Mouse (Mus musculus) adrenal gland, postnatal 10 days (tissue): Measurements from ENCODE around the gene Zfp384. TPM values are rescaled to one million over a fixed set of nuclear protein-coding genes. Genes with fewer than 3 reads are reported as not detected.

Source experiments
- DNase-seq: peaks from one replicate; pipeline ENCODE4 v3.0.0; 2021; ENCODE audit warnings: mixed read lengths
- long read RNA-seq, 2 experiments: library from polyadenylated mRNA; stranded (forward); transcript quantifications; one replicate each; pipeline ENCODE4 v2.0.0; 2021
- total RNA-seq, 2 experiments: library from RNA; stranded (reverse); gene quantifications; 2 replicates each; pipeline ENCODE4 v1.2.3; 2021

Zfp384 gene
- total RNA-seq, result 10 to 100 TPM; 43.3 to 52.6 TPM
- long read RNA-seq, experiment 1, partial matches to known transcripts, result 16 of 23 reads
- long read RNA-seq, experiment 1, other reads (novel, unspliced or antisense), result 6 of 23 reads
- long read RNA-seq, experiment 2, partial matches to known transcripts, result 9 of 35 reads
- long read RNA-seq, experiment 2, other reads (novel, unspliced or antisense), result 19 of 35 reads

GRCm38 (mm10) chr6:125009129-125009180 is at the start of gene Zfp384:
Zfp384 (plus strand) TSS chr6:125009145.
- DNase-seq, result no peak

- DNase-seq, result no peak
Measured at GRCm38 (mm10) chr6:124959960-124960359, 49.0 kb upstream of the Zfp384 start.

GRCm38 (mm10) chr6:124961021-124961420 is 47.9 kb upstream of the Zfp384 start:
- peak; percentile 60 for DNase-seq

- DNase-seq, result no peak
Measured at GRCm38 (mm10) chr6:124964638-124965037, 44.3 kb upstream of the Zfp384 start.

GRCm38 (mm10) chr6:124965088-124965719 is 43.7 kb upstream of the Zfp384 start, which contains the start of gene Cops7a:
Cops7a (minus strand) TSS chr6:124965538.
- peak; percentile 99 for DNase-seq

GRCm38 (mm10) chr6:124965747-124966146 is 43.2 kb upstream of the Zfp384 start:
- peak; percentile 13 for DNase-seq

GRCm38 (mm10) chr6:124966466-124967118 is 42.4 kb upstream of the Zfp384 start:
- DNase-seq, result peak; percentile 20

- peak; percentile 58 for DNase-seq
Measured at GRCm38 (mm10) chr6:124967766-124968165, 41.2 kb upstream of the Zfp384 start.

- DNase-seq, result no peak
Measured at GRCm38 (mm10) chr6:124992241-124992640, 16.7 kb upstream of the Zfp384 start.

- DNase-seq, result peak; percentile 49
Measured at GRCm38 (mm10) chr6:124993365-124993764, 15.6 kb upstream of the Zfp384 start.

- peak; percentile 47 for DNase-seq
Measured at GRCm38 (mm10) chr6:124993876-124994275, 15.1 kb upstream of the Zfp384 start.

- DNase-seq, result peak; percentile 72
Measured at GRCm38 (mm10) chr6:124995246-124995645, 13.7 kb upstream of the Zfp384 start.

- no peak for DNase-seq
Measured at GRCm38 (mm10) chr6:124995831-124996403, 13.0 kb upstream of the Zfp384 start.

- peak; percentile 92 for DNase-seq
Measured at GRCm38 (mm10) chr6:124996551-124997501, 12.1 kb upstream of the Zfp384 start, which contains the start of gene Pianp. Pianp (plus strand) TSS chr6:124996694.

- DNase-seq, result no peak
Measured at GRCm38 (mm10) chr6:124998066-124998465, 10.9 kb upstream of the Zfp384 start.

GRCm38 (mm10) chr6:124999091-124999490 is 9.9 kb upstream of the Zfp384 start:
- DNase-seq, result no peak

GRCm38 (mm10) chr6:124999546-124999945 is 9.4 kb upstream of the Zfp384 start:
- DNase-seq, result no peak

- DNase-seq, result no peak
Measured at GRCm38 (mm10) chr6:125003706-125004105, 5.2 kb upstream of the Zfp384 start.

- no peak for DNase-seq
Measured at GRCm38 (mm10) chr6:125005086-125005485, 3.9 kb upstream of the Zfp384 start.

- no peak for DNase-seq
Measured at GRCm38 (mm10) chr6:125008060-125008459, 885 bp upstream of the Zfp384 start.

- peak; percentile 98 for DNase-seq
Measured at GRCm38 (mm10) chr6:125008586-125009128, 288 bp upstream of the Zfp384 start.
